Mouse (Mus musculus): ENCODE data around the gene Kcne1l. TPM values are rescaled to one million over a fixed set of nuclear protein-coding genes. Genes with fewer than 3 reads are reported as not detected.

Kcne1l gene
- polyA plus RNA-seq, 1 experiment from 2014 or later, result 28.9 TPM

- Histone ChIP-seq H3K27ac (ENCODE audit: low read length) (no peak overlapping the region), H3K36me3 (ENCODE audit: control insufficient read depth, insufficient read depth, low read length) (no peaks in the 10 kb centered on the region), H3K27me3 (ENCODE audit: control insufficient read depth, insufficient read depth, low read depth, low read length) (peaks cover 10% of the 10 kb centered on the region), H3K4me2 (ENCODE audit: low read depth, low read length) (no peak overlapping the region), H3K9me3 (ENCODE audit: control insufficient read depth, low read length) (no peaks in the 10 kb centered on the region), H3K9ac (ENCODE audit: low read length) (no peak overlapping the region), H3K4me3 (ENCODE audit: low read length) (no peak overlapping the region), H3K4me1 (replicated peaks; ENCODE audit: control insufficient read depth, insufficient read depth, low read length) (no peaks in the 10 kb centered on the region)
- no peak for ATAC-seq (ENCODE audit: low read depth)
Observed at GRCm38 (mm10) chrX:142304592-142304991, 1.5 kb downstream of the Kcne1l start.

GRCm38 (mm10) chrX:142303456-142303855 lies 2.6 kb downstream of the Kcne1l start:
- no peaks in the 10 kb centered on the region for H3K9me3 ChIP-seq (ENCODE audit: control insufficient read depth, low read length)
- H3K4me3 ChIP-seq (ENCODE audit: low read length), result no peak overlapping the region
- H3K27ac ChIP-seq (ENCODE audit: low read length), result no peak overlapping the region
- no peak for ATAC-seq (ENCODE audit: low read depth)
- H3K27me3 ChIP-seq (ENCODE audit: control insufficient read depth, insufficient read depth, low read depth, low read length), result peaks cover 10% of the 10 kb centered on the region
- no peak overlapping the region for H3K4me2 ChIP-seq (ENCODE audit: low read depth, low read length)
- H3K4me1 ChIP-seq (replicated peaks; ENCODE audit: control insufficient read depth, insufficient read depth, low read length), result no peaks in the 10 kb centered on the region
- no peaks in the 10 kb centered on the region for H3K36me3 ChIP-seq (ENCODE audit: control insufficient read depth, insufficient read depth, low read length)
- WGBS, result 37% methylated on average over 2 of the region's 2 CpGs
- no peak overlapping the region for H3K9ac ChIP-seq (ENCODE audit: low read length)

- Histone ChIP-seq H3K36me3 (ENCODE audit: control insufficient read depth, insufficient read depth, low read length) (no peaks in the 10 kb centered on the region), H3K4me2 (ENCODE audit: low read depth, low read length) (no peak overlapping the region), H3K27me3 (ENCODE audit: control insufficient read depth, insufficient read depth, low read depth, low read length) (no peaks in the 10 kb centered on the region; the same call in 1 of the 2 replicates), H3K9ac (ENCODE audit: low read length) (no peak overlapping the region), H3K9me3 (ENCODE audit: control insufficient read depth, low read length) (no peaks in the 10 kb centered on the region), H3K4me1 (replicated peaks; ENCODE audit: control insufficient read depth, insufficient read depth, low read length) (no peaks in the 10 kb centered on the region), H3K27ac (ENCODE audit: low read length) (no peak overlapping the region), H3K4me3 (ENCODE audit: low read length) (no peak overlapping the region)
- no peak for ATAC-seq (ENCODE audit: low read depth)
- 36% methylated on average over 5 of the region's 5 CpGs for WGBS
Observed at GRCm38 (mm10) chrX:142285905-142286304, 20.2 kb downstream of the Kcne1l start.

- H3K36me3 ChIP-seq (ENCODE audit: control insufficient read depth, insufficient read depth, low read length), result no peaks in the 10 kb centered on the region
- 35% methylated on average over 3 of the region's 3 CpGs for WGBS
- no peak overlapping the region for H3K27ac ChIP-seq (ENCODE audit: low read length)
- no peaks in the 10 kb centered on the region for H3K4me1 ChIP-seq (replicated peaks; ENCODE audit: control insufficient read depth, insufficient read depth, low read length)
- no peaks in the 10 kb centered on the region for H3K27me3 ChIP-seq (ENCODE audit: control insufficient read depth, insufficient read depth, low read depth, low read length)
- no peak overlapping the region for H3K4me2 ChIP-seq (ENCODE audit: low read depth, low read length)
- H3K9me3 ChIP-seq (ENCODE audit: control insufficient read depth, low read length), result no peaks in the 10 kb centered on the region
- no peak overlapping the region for H3K4me3 ChIP-seq (ENCODE audit: low read length)
- ATAC-seq (ENCODE audit: low read depth), result no peak
- no peak overlapping the region for H3K9ac ChIP-seq (ENCODE audit: low read length)
Observed at GRCm38 (mm10) chrX:142276573-142276972, 29.5 kb downstream of the Kcne1l start.

GRCm38 (mm10) chrX:142276031-142276430 lies 30.1 kb downstream of the Kcne1l start:
- Histone ChIP-seq H3K4me2 (ENCODE audit: low read depth, low read length) (no peak overlapping the region), H3K27ac (ENCODE audit: low read length) (no peak overlapping the region), H3K4me3 (ENCODE audit: low read length) (no peak overlapping the region), H3K27me3 (ENCODE audit: control insufficient read depth, insufficient read depth, low read depth, low read length) (no peaks in the 10 kb centered on the region; the same call in 1 of the 2 replicates), H3K9ac (ENCODE audit: low read length) (no peak overlapping the region), H3K9me3 (ENCODE audit: control insufficient read depth, low read length) (no peaks in the 10 kb centered on the region), H3K4me1 (replicated peaks; ENCODE audit: control insufficient read depth, insufficient read depth, low read length) (no peaks in the 10 kb centered on the region), H3K36me3 (ENCODE audit: control insufficient read depth, insufficient read depth, low read length) (no peaks in the 10 kb centered on the region)
- WGBS, result 52% methylated on average over 3 of the region's 3 CpGs
- ATAC-seq (ENCODE audit: low read depth), result no peak

Other genes with a start within 250 kb of the Kcne1l start
- gene Gucy2f, start 109.4 kb downstream of the Kcne1l start, polyA plus RNA-seq (2015; fragmentation: Nextera tagmentation; extraction: Ambion mirVana), result 0.04 TPM in 1 of 2 replicates, not detected in the other
- 25.7 and 27.5 TPM in 2 replicates for gene Nxt2, start 79.5 kb downstream of the Kcne1l start, polyA plus RNA-seq (2015; fragmentation: Nextera tagmentation; extraction: Ambion mirVana)
- 23.7 and 24.5 TPM in 2 replicates for gene Acsl4, start 84.2 kb upstream of the Kcne1l start, polyA plus RNA-seq (2015; fragmentation: Nextera tagmentation; extraction: Ambion mirVana)